Mouse (Mus musculus): ENCODE measurements around the gene Tchp.

DNA sequence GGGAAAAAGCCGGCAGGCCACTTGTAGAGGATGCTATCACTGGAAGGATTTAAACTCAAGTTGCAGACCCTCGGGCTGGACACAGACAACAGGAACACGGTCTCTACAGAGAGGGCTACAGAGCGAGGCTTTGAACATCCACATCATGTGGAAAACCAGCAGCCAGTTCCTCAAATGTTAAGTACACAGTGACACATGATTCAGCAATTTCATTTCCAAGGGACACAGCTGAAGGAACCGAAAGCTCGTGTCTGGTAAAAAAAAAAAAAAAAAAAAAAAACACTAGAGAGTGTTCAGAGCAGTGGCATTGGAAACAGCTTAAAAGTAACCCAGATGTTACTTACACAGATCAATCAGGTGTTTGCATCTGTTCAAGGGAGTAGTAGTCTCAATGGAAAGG, 46.5 kb upstream of the Tchp start:
- TF ChIP-seq GATA1 (IDR thresholded peaks at IDR 0.05; ENCODE audit: borderline replicate concordance, low read length) (no peak), FLI1 (IDR thresholded peaks at IDR 0.05; ENCODE audit: low read length) (no peak)

All from megakaryocyte, embryonic 14.5 days (primary cell).